Mouse (Mus musculus) Muller cell, postnatal 12 days (primary cell): ENCODE results near the gene Ralgps1.

Source experiments
- DNase-seq: peaks from one replicate; pipeline ENCODE4 v3.0.0-alpha.2; 2015; ENCODE audit errors: inconsistent ontology term

Ralgps1 gene

DNA sequence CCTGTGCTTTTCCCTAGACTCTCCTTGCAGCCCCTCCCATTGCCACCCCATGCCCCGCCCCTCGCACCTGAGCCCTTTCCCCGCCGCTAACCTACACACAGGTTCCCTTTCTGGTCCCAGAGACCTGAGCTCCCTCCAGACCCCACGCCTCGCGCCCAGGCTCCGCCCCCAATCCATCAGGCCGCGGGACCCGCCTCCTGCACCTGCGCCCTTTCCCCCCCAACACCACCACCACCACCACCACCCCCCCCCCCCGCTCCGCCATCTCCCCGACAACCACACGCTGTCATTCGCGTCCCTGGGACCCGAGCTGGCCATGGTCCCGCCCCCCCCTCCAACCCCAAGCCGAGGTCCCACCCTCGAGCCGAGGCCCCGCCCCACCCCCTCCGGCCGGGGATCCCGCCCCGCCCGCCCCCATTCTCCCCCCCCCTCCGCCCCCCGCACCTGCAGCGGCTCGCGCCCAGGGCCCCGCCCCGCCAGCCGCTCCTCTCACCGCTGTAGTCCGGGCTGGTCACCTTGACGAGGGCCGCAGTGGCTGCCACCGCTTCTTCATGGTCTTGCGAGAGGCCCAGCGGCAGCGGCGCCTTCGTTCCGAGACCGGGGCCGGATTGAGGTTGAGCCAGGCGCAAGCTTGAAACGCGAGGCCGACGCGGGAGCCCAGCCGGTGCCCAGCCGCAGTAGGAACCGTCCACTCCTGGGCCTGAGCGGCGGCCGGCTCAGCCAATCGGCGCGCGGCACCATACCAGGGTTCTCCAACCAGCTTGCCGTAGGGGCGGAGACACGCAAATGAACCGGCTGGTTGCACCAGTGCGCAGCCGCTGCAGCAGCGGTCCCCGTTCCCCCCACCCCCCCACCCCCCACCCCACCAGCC lies at the start of gene Ralgps1:
Gene Ralgps1 (minus strand): TSS at position 710 of the 871 bp plus-strand sequence.
- peak; percentile 99 for DNase-seq

GRCm38 (mm10) chr2:33417454-33417853 lies 46.2 kb upstream of the Ralgps1 start:
- no peak for DNase-seq

GRCm38 (mm10) chr2:33414019-33414418 lies 42.7 kb upstream of the Ralgps1 start:
- no peak for DNase-seq

GRCm38 (mm10) chr2:33412111-33412510 lies 40.8 kb upstream of the Ralgps1 start:
- DNase-seq, result no peak

GRCm38 (mm10) chr2:33403511-33404003 lies 32.3 kb upstream of the Ralgps1 start:
- no peak for DNase-seq

DNA sequence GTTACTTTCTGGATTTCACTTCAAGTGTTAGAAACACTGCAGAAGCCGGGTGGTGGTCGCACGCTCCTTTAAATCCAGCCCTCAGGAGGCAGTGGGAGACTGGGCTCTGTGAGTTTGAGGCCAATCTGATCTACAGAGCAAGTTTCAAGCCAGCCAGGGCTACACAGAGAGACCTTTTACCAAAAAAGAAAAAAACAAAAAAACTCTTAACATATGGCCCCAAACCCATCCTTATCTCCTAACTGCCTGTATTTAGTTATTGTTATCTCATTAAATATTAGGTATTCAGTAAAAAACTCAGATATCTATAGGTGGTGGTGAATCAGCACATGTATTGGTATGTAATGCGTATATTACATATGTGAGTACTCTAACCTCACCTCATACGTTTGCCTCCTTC lies 31.4 kb upstream of the Ralgps1 start:
- no peak for DNase-seq

GRCm38 (mm10) chr2:33402236-33402635 lies 30.9 kb upstream of the Ralgps1 start:
- DNase-seq, result peak; percentile 48

GRCm38 (mm10) chr2:33401217-33401616 lies 29.9 kb upstream of the Ralgps1 start:
- DNase-seq, result no peak

- DNase-seq, result no peak
Observed at GRCm38 (mm10) chr2:33400541-33400940, 29.3 kb upstream of the Ralgps1 start.

DNA sequence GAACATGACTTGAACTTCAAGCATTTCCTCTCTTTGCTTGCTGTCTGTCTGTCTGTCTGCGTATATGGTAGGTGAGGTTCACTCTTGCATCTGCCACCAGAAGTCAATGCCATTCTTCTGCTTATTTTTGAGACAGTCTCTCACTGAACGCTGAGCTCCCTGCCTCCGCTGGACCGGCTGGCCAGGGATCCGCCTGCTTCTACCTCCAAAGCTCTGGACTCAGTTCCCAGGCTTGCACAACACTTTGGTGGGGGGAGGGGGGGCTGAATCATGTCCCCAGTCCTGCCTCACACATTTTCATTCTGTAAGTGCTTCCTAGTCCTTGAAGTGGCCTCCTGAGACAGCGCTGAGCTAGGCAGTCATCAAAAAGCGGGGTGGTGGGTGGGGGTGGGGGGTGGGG lies 27.8 kb upstream of the Ralgps1 start:
- no peak for DNase-seq

DNA sequence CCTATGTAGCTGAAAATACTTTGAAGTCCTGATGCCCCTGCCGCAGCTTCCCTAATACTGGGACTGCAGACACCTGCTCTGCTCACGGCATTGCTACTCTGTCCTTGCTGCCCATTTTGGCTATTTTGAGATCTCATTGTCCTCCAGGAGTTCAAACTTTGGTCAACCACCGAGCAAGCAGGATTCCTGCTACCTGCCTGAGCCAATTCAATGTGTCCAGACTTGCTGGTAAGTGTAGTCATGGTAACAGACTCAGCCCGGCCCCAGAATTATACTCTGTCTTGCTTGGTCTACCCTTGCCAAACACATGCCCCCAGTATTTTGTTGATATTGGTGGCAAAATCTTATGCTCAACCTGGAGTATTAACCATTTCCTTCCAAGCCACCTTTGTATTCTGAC lies 25.8 kb upstream of the Ralgps1 start:
- DNase-seq, result no peak

- DNase-seq, result no peak
Observed at GRCm38 (mm10) chr2:33395053-33395452, 23.8 kb upstream of the Ralgps1 start.

- no peak for DNase-seq
Observed at GRCm38 (mm10) chr2:33393951-33394635, 22.8 kb upstream of the Ralgps1 start.

DNA sequence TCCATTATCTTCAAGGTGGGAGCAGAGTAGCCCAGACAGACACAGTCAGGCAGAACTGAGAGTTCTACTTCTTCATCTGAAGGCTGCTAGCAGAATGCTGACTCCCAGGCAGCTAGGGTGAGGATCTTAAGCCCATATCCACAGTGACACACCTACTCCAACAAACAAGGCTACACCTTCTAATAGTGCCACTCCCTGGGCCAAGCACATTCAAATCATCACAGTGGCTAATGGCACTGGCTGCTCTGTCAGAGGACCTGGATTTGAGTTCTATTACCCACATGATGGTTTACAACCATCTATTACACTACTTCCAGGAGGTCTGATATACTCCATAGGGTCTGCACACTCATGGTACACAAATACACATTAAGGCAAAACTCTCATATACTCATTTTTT lies 21.7 kb upstream of the Ralgps1 start:
- DNase-seq, result no peak

- DNase-seq, result no peak
Observed at GRCm38 (mm10) chr2:33371648-33372408, 542 bp upstream of the Ralgps1 start.

- no peak for DNase-seq
Observed at GRCm38 (mm10) chr2:33370276-33370776, 960 bp downstream of the Ralgps1 start.

DNA sequence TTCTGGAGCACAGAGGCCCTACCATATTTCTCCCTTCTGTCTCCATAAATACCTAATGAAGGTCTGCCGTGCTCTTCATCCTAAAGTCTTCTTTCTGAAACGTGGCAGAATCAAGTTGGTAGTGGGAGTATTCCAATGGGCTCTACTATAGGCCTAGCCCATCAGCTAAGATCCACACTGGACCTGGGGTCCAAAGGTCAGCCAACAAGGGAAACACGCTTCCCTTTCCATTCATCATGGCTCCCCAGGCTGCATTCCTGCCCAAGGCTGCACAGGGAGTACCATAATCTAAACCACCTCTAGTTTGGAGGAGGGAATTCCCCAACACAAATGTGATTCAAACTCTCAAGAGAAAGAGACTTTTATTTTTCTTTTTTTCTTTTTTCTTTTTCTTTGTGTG lies 1.8 kb downstream of the Ralgps1 start:
- no peak for DNase-seq

GRCm38 (mm10) chr2:33368486-33368885 lies 2.8 kb downstream of the Ralgps1 start:
- DNase-seq, result no peak

DNA sequence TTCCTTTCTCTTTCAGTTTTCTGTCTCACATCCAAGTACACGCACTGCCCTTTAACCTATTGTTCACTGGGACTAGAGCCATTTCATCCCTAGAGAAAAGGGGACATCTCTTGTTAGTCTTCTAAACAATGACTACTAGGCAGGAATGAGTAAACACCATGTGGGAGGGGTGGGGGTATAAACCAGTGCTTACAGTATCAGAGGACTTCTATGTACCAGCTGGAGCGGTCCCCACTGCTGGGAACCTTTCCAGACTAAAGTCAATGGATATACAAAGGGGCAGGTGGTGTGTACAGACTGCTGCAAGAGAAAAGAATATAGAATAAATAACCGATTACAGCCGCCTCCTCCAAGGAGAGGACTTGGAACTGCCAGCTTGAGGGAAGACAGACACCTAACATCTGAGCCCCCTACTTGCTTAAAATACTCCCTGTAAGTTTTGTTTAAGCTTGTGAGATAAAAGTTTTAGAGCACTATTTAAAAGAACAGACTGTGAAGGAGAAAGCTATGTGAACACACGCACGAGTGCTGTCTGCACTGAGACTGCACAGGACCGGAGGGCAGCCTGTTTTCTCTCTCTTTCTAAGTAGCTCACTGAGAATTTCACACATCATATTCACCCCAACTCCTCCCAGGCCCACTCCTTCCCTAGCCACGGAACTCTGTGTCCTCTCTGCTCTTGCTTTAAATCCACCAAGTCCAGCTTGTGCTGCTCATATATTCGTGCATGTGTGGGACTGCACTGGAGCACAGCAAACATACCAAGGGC lies 5.4 kb downstream of the Ralgps1 start:
- DNase-seq, result peak; percentile 80

DNA sequence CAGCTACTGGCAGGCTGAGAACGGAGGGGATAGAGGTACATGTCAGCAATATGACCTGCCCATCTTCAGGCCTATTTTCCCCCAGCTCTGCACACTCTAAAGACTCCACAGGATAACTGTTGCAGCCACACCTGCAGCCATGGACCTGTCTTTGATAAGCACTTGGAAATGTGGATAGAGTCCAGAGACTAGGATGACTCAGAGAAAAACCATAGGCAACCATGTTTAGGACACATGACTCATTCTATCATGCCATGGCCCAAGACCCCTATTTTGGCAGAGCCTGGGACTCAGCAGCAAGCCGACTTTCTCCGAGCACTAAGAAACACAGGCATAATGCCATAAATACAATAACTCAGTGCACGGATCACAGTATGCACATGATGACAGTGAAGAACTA lies 6.6 kb downstream of the Ralgps1 start:
- no peak for DNase-seq

DNA sequence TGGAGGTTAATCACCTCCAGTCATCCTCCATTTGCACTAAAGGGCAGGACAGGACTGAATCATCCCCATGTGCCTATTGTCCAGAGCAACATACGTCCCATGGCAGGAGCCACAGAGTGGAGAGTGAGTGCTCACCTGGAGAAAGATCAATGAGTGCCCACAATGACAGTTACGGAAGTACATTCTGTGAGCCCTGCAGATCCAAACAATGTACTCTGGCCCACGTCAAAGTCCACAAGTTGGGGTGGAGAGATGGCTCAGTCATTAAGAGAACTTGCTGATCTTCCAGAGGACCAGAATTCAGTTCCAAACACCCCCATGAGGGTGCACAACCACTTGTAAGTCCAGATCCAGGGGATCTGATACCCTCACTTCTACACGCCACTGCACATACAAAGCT lies 7.4 kb downstream of the Ralgps1 start:
- DNase-seq, result no peak
